Mouse (Mus musculus) cerebellum, adult (tissue): ENCODE results near the gene Zdhhc20.
"Not testable (repeated sequence)": the region's sequence is repeated elsewhere in the genome, so short reads cannot be mapped to it uniquely, and the experiment has no call there.

Experiments
- ATAC-seq: cut with Nextera tagmentation; 2 replicates; pipeline ENCODE4 v1.9.2; 2017; ENCODE audit warnings: mild to moderate bottlenecking, moderate library complexity, mixed read lengths; ENCODE audit not compliant: insufficient number of reproducible peaks, low FRiP score, low TSS enrichment

Gene Zdhhc20

GRCm38 (mm10) chr14:57890011-57890842, at the start of gene Zdhhc20:
Gene Zdhhc20 (minus strand): TSS chr14:57890276.
- peak; percentile 91 for ATAC-seq

- no peak for ATAC-seq
Observed at GRCm38 (mm10) chr14:57937297-57937696, 47.2 kb upstream of the Zdhhc20 start.

GRCm38 (mm10) chr14:57934666-57935065, 44.6 kb upstream of the Zdhhc20 start:
- no peak for ATAC-seq

GRCm38 (mm10) chr14:57933608-57934007, 43.5 kb upstream of the Zdhhc20 start:
- ATAC-seq, result no peak

- no peak for ATAC-seq
Observed at GRCm38 (mm10) chr14:57932881-57933443, 42.9 kb upstream of the Zdhhc20 start.

GRCm38 (mm10) chr14:57921428-57922131, 31.5 kb upstream of the Zdhhc20 start:
- ATAC-seq, result no peak

- ATAC-seq, result no peak
Observed at GRCm38 (mm10) chr14:57920568-57921310, 30.7 kb upstream of the Zdhhc20 start.

GRCm38 (mm10) chr14:57919148-57919875, 29.2 kb upstream of the Zdhhc20 start:
- ATAC-seq, result no peak

GRCm38 (mm10) chr14:57915341-57915740, 25.3 kb upstream of the Zdhhc20 start:
- ATAC-seq, result no peak

GRCm38 (mm10) chr14:57912211-57913007, 22.3 kb upstream of the Zdhhc20 start:
- ATAC-seq, result not testable (repeated sequence)

GRCm38 (mm10) chr14:57911787-57912186, 21.7 kb upstream of the Zdhhc20 start:
- ATAC-seq, result not testable (repeated sequence)

- ATAC-seq, result no peak
Observed at GRCm38 (mm10) chr14:57911316-57911715, 21.2 kb upstream of the Zdhhc20 start.

- ATAC-seq, result peak; percentile 88
Observed at GRCm38 (mm10) chr14:57910501-57911068, 20.5 kb upstream of the Zdhhc20 start.

- ATAC-seq, result no peak
Observed at GRCm38 (mm10) chr14:57909297-57909696, 19.2 kb upstream of the Zdhhc20 start.

- ATAC-seq, result no peak
Observed at GRCm38 (mm10) chr14:57908431-57908830, 18.4 kb upstream of the Zdhhc20 start.

- no peak for ATAC-seq
Observed at GRCm38 (mm10) chr14:57901998-57902397, 11.9 kb upstream of the Zdhhc20 start.

- ATAC-seq, result no peak
Observed at GRCm38 (mm10) chr14:57896882-57897281, 6.8 kb upstream of the Zdhhc20 start.

GRCm38 (mm10) chr14:57896088-57896871, 6.2 kb upstream of the Zdhhc20 start:
- ATAC-seq, result not testable (repeated sequence)
